Mouse (Mus musculus): Measurements from ENCODE around the gene Cd200r2.
"Not testable (repeated sequence)": the region's sequence is repeated elsewhere in the genome, so short reads cannot be mapped to it uniquely, and the experiment has no call there.

Gene Cd200r2

DNA sequence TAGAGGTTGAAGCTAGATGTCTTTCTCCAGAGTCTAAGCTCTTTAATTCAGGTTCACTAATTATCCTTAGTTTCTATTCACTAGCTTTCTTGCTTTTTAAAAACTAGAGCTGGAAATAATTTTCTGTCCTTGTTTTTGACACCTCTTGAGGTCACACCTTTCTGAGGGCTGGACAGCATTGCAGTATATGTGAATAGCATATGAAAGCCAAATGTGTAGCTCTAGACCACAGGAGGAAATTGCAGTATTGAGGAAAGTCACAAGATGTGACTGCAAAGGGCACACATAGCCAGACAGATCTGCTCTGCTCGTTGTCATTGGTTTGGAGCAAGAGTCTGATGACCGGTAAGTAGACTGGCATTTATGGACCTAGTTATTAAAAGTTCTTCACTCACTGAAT, at the start of gene Cd200r2:
Cd200r2 (plus strand) TSS at position 301 of the 400 bp plus-strand sequence.
- in situ Hi-C loops (cut with MboI, MseI), result no loop called here

DNA sequence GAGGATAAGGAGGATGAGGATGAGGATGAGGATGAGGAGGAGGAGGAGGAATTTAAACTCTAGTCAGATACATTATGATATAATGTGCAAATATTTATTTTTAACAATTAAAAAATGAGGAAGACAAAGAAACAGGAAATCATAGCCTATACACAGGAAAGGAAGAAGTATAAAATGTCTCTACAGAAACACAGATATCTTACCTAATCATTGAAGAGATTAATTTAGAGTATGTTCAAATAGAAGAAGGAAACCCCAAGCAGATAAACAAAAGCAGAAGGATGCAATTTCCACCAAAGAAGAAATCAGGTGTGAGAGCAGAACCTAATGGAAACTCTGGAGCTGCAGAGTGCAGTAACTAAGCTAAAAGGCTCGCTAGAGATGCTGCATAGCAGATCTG, 48.9 kb upstream of the Cd200r2 start:
- in situ Hi-C loops (cut with MboI, MseI), result no loop called here

DNA sequence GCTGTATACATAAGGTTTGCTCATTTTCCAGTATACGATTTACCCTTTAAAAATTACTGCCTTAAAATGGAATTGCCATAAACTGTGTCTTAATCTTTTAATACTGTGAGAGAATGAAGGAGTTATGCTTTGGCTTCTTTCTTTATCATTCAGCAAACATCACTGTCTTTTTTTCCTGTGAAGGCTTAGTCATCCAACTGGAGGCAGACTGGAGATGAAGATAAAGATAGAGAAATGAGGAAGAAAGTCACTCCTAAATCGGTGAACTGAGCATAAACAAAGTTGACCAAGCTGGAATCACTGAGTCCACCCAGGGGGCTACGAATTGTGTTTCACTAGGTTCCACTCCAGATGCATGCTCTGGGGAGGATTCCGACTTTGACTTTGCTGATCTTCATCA, 46.4 kb upstream of the Cd200r2 start:
- in situ Hi-C loops (cut with MboI, MseI), result no loop called here

DNA sequence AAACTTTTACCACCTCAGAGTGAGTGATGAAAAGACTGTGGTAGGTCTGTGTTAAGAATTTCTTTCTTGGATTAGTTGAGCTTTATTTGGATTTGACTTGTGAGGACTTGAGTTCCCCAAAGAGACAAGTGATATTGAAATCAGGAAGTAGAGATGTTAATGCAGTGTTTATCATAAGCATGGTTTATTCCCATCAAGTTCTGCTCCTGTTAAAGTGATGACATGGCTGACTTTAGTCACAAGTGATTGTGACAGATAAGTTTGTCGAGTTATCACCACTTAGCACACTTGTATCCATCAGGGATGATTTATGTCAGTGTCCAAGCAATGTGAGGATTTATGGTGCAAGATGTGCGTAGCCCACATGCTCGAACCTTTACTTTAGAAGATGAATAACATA, 34.6 kb upstream of the Cd200r2 start:
- in situ Hi-C loops (cut with MboI, MseI), result no loop called here

DNA sequence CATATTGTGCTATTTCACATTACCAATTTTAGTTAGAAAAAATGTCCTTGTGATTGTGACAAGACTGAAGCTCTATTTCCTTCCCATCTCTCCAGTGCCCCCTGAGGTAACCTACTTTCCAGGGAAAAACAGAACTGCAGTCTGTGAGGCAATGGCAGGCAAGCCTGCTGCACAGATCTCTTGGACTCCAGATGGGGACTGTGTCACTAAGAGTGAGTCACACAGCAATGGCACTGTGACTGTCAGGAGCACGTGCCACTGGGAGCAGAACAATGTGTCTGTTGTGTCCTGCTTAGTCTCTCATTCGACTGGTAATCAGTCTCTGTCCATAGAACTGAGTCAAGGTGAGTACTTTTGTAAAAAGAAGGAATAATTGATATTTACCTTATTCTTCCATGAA, 33.7 kb upstream of the Cd200r2 start:
- in situ Hi-C loops (cut with MboI, MseI), result not testable (repeated sequence)

- in situ Hi-C loops (cut with MboI, MseI), result no loop called here
Measured at GRCm38 (mm10) chr16:44875178-44875577, 8.3 kb downstream of the Cd200r2 start.

- in situ Hi-C loops (cut with MboI, MseI), result no loop called here
Measured at GRCm38 (mm10) chr16:44876625-44877024, 9.7 kb downstream of the Cd200r2 start.

- in situ Hi-C loops (cut with MboI, MseI), result no loop called here
Measured at GRCm38 (mm10) chr16:44877595-44877994, 10.7 kb downstream of the Cd200r2 start.

DNA sequence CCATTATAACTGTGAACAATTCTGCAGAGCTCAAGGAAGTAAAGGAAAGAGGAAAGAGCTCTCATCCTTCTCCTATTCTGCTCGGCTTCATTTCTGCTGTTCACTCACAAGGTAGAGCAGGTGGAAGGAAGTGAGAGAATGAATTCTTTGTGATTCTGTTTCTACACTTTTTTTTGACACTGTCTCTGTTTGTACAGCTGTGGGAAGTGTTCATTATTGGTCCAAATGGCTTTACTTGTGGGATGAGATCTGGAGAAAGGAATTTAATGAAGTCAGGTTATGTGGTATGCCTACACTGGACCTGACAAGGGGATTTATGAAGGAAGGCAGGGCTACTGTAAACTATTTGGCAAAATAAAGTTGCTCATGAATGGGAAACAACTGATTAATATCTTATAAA, 23.9 kb downstream of the Cd200r2 start:
- in situ Hi-C loops (cut with MboI, MseI), result no loop called here

- in situ Hi-C loops (cut with MboI, MseI), result no loop called here
Measured at GRCm38 (mm10) chr16:44932016-44932415, 65.1 kb downstream of the Cd200r2 start.

DNA sequence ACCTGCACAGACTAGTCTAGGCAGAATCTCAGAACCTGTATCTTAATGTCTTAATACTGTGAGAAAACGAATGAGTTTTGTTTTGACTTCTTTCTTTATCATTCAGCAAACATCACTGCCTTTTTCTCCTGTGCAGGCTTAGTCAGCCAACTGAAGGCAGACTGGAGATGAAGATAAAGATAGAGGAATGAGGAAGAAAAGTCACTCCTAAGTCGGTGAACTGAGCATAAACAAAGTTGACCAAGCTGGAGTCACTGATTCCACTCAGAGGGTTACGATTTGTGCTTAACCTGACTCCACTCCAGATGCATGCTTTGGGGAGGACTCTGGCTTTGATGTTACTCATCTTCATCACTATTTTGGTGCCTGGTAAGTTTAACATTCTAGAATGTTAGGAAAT, 76.6 kb downstream of the Cd200r2 start, which contains the start of gene Cd200r3:
Cd200r3 (plus strand) TSS at position 211 of the 400 bp plus-strand sequence.
- in situ Hi-C loops (cut with MboI, MseI), result no loop called here

GRCm38 (mm10) chr16:44951360-44952114, 84.6 kb downstream of the Cd200r2 start:
- in situ Hi-C loops (cut with MboI, MseI), result loop anchor here (5.0 kb wide), 1 partner anchor 911 kb away; no protein-coding TSS in a partner anchor

DNA sequence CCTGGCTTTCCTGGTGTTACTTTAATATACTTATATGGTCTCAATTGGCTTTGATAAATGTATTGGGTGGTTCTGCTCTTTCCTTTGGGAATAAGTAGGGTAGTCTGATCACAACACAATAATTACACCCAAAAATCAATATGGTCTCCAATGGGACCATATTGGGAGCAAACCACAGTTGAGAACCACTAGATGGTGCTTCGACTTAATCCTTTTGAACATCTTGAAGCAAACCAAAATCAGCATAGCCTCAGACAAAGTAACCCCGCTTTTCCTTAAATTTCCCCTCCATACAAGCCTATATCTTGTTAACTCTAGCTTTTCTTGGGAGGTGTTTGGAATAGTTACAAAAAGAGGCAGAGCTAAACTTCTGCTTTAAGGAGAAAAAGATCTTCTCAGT, 95.4 kb downstream of the Cd200r2 start:
- in situ Hi-C loops (cut with MboI, MseI), result no loop called here

GRCm38 (mm10) chr16:44962777-44963176, 95.9 kb downstream of the Cd200r2 start:
- in situ Hi-C loops (cut with MboI, MseI), result no loop called here

GRCm38 (mm10) chr16:44964526-44965374, 97.9 kb downstream of the Cd200r2 start:
- in situ Hi-C loops (cut with MboI, MseI), result no loop called here

DNA sequence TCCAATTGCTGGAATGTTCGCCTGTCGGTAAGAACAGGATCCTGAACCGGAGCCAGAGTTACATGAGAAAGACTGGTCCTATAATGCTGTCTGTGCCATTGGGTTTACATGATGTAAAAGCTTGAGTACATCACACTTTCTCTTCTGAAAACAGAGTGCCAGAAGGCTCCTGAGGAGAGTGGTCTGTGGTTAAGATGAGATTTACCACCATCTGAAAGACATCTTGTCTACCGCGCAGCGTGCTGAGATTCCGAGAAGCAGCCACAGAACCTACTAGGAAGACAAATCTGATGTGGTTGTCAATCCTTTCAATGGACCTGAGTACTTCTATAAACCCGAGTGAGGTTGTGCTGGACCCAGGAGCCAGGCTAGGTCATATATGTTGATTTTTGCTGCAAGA, 98.5 kb downstream of the Cd200r2 start:
- in situ Hi-C loops (cut with MboI, MseI), result no loop called here
